Mouse (Mus musculus): Measurements from ENCODE around the gene Apoc2. TPM values are rescaled to one million over a fixed set of nuclear protein-coding genes. Genes with fewer than 3 reads are reported as not detected.
"Not testable (repeated sequence)": the region's sequence is repeated elsewhere in the genome, so short reads cannot be mapped to it uniquely, and the experiment has no call there.

Gene Apoc2
- total RNA-seq, 2 experiments from 2014 or later = 8.0 TPM; not detected in 1

GRCm38 (mm10) chr7:19700299-19701068 is 22.7 kb upstream of the Apoc2 start:
- no peak for ATAC-seq (replicated peaks; ENCODE audit: low FRiP score, poor library complexity, severe bottlenecking)

GRCm38 (mm10) chr7:19699827-19700148 is 22.0 kb upstream of the Apoc2 start:
- no peak for ATAC-seq (replicated peaks; ENCODE audit: low FRiP score, poor library complexity, severe bottlenecking)

GRCm38 (mm10) chr7:19698907-19699826 is 21.4 kb upstream of the Apoc2 start, which contains the start of gene Apoe:
TSS of gene Apoe (minus strand) at chr7:19699188.
- no peak for ATAC-seq (replicated peaks; ENCODE audit: low FRiP score, poor library complexity, severe bottlenecking)

- ATAC-seq (replicated peaks; ENCODE audit: low FRiP score, poor library complexity, severe bottlenecking) = no peak
Measured at GRCm38 (mm10) chr7:19697949-19698906, 20.5 kb upstream of the Apoc2 start.

GRCm38 (mm10) chr7:19696336-19696873 is 18.7 kb upstream of the Apoc2 start:
- no peak for ATAC-seq (replicated peaks; ENCODE audit: low FRiP score, poor library complexity, severe bottlenecking)

- ATAC-seq (replicated peaks; ENCODE audit: low FRiP score, poor library complexity, severe bottlenecking) = no peak
Measured at GRCm38 (mm10) chr7:19695881-19696280, 18.1 kb upstream of the Apoc2 start.

GRCm38 (mm10) chr7:19695213-19695594 is 17.5 kb upstream of the Apoc2 start:
- ATAC-seq (replicated peaks; ENCODE audit: low FRiP score, poor library complexity, severe bottlenecking) = no peak

- ATAC-seq (replicated peaks; ENCODE audit: low FRiP score, poor library complexity, severe bottlenecking) = no peak
Measured at GRCm38 (mm10) chr7:19694336-19695212, 16.8 kb upstream of the Apoc2 start.

GRCm38 (mm10) chr7:19693421-19693820 is 15.7 kb upstream of the Apoc2 start:
- ATAC-seq (replicated peaks; ENCODE audit: low FRiP score, poor library complexity, severe bottlenecking) = no peak

- ATAC-seq (replicated peaks; ENCODE audit: low FRiP score, poor library complexity, severe bottlenecking) = no peak
Measured at GRCm38 (mm10) chr7:19691873-19692865, 14.4 kb upstream of the Apoc2 start, which contains the start of gene Apoc1. TSS of gene Apoc1 (minus strand) at chr7:19692660.

GRCm38 (mm10) chr7:19691434-19691833 is 13.7 kb upstream of the Apoc2 start:
- ATAC-seq (replicated peaks; ENCODE audit: low FRiP score, poor library complexity, severe bottlenecking) = no peak

GRCm38 (mm10) chr7:19690845-19691244 is 13.1 kb upstream of the Apoc2 start:
- no peak for ATAC-seq (replicated peaks; ENCODE audit: low FRiP score, poor library complexity, severe bottlenecking)

- no peak for ATAC-seq (replicated peaks; ENCODE audit: low FRiP score, poor library complexity, severe bottlenecking)
Measured at GRCm38 (mm10) chr7:19688611-19689010, 10.9 kb upstream of the Apoc2 start.

GRCm38 (mm10) chr7:19688101-19688500 is 10.4 kb upstream of the Apoc2 start:
- no peak for ATAC-seq (replicated peaks; ENCODE audit: low FRiP score, poor library complexity, severe bottlenecking)

- not testable (repeated sequence) for ATAC-seq (replicated peaks; ENCODE audit: low FRiP score, poor library complexity, severe bottlenecking)
Measured at GRCm38 (mm10) chr7:19686927-19687583, 9.3 kb upstream of the Apoc2 start.

GRCm38 (mm10) chr7:19686521-19686920 is 8.8 kb upstream of the Apoc2 start:
- no peak for ATAC-seq (replicated peaks; ENCODE audit: low FRiP score, poor library complexity, severe bottlenecking)

- no peak for ATAC-seq (replicated peaks; ENCODE audit: low FRiP score, poor library complexity, severe bottlenecking)
Measured at GRCm38 (mm10) chr7:19685374-19685773, 7.6 kb upstream of the Apoc2 start.
